In the genomic region with DNA sequence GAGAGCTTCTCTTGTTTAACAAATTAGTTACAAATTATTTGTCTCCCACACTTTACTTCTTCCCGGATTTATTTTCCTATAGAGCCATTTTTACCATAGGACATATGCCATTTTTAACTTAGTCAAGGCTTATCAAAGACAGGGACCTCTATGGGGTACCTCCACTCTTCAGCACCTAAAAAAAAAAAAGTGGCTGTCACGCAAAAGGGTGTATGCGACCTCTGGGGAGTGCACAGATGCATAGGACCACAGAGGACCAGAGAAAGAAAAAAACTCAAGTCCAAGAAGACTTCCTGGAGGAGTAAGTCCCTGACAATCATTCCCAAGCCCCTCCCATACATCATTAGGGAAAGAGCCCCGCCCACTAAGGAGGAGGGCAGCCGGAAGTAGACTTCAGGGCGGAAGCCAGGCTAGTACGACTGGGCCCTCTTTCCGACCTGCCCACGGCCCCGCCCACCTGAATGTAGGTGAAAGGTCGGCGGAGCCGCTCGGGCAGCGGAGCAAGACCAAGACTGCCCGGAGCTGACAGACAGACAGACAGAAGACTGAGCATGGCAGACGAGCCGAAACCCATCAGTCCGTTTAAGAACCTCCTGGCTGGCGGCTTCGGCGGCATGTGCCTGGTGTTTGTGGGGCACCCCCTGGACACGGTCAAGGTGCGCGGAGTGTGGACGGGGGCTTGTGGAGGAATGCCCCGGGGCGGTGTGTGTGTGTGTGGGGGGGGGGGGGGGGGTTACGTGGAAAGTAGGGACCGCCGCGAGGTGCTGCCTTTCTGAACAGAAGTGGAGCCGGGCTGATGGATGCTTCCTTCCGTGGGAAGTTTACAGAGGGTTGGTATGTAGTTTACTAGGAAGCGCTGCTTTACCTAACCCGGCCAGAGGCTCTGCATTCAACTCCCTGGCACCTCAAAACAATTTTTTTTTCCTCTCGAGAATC, we compare ENCODE assay signal across 7 mouse cellular contexts. TPM values are rescaled to one million over a fixed set of nuclear protein-coding genes. Genes with fewer than 3 reads are reported as not detected.
A peak's percentile ranks its signal among the peaks of the same experiment; 100 is the strongest.
DNase-seq lines count a peak whose midpoint lies in the region; ATAC-seq and TF ChIP-seq lines count a peak whose summit lies in the region.

A gene (plus strand): TSS at position 412 of the 936 bp plus-strand sequence.

- TF ChIP-seq CTCF in intestine, postnatal 0 days (IDR thresholded peaks at IDR 0.05; ENCODE audit: low read depth): no peak
- TF ChIP-seq CTCF in small intestine, adult 2 months (IDR thresholded peaks at IDR 0.05; ENCODE audit: extremely low read depth, insufficient read length, insufficient replicate concordance, low read depth, low read length): no peak

- H3K9ac ChIP-seq in intestine, postnatal 0 days (ENCODE audit: low read depth, low read length): peak within 1 kb of the TSS; percentile 73
- H3K9ac ChIP-seq in midbrain, embryonic 12.5 days (replicated peaks): peak within 1 kb of the TSS; percentile 69

- WGBS in intestine, postnatal 0 days: 3% methylated on average over 37 of the region's 37 CpGs
- WGBS in midbrain, embryonic 12.5 days: 3% methylated on average over 35 of the region's 37 CpGs
- 3% methylated on average over 37 of the region's 37 CpGs for WGBS in small intestine, adult 2 months

- no peak for TF ChIP-seq POLR2A in small intestine, adult 2 months (IDR thresholded peaks at IDR 0.05; ENCODE audit: low read depth, low read length)

- no peaks in the 10 kb centered on the region for H3K27me3 ChIP-seq in intestine, postnatal 0 days (replicated peaks; ENCODE audit: control insufficient read depth, insufficient read depth, low read length)
- H3K27me3 ChIP-seq in midbrain, embryonic 12.5 days: no peaks in the 10 kb centered on the region
- no peaks in the 10 kb centered on the region for H3K27me3 ChIP-seq in small intestine, adult 2 months (ENCODE audit: control insufficient read depth, insufficient read depth, low read length)

- H3K36me3 ChIP-seq in intestine, postnatal 0 days (ENCODE audit: control insufficient read depth, insufficient read depth): no peaks in the 10 kb centered on the region
- no peaks in the 10 kb centered on the region for H3K36me3 ChIP-seq in midbrain, embryonic 12.5 days
- no peaks in the 10 kb centered on the region for H3K36me3 ChIP-seq in small intestine, adult 2 months (ENCODE audit: control insufficient read depth, insufficient read depth, low read length)

- peak; percentile 93 for DNase-seq in adrenal gland, adult 2 months
- peak; percentile 80 for DNase-seq in embryo, embryonic 9.5 days (ENCODE audit: extremely low spot score)
- DNase-seq in gastrocnemius, postnatal 4 days (ENCODE audit: low spot score in 2 of 2): peak; percentile 54 to 71
- DNase-seq in left cerebral cortex, postnatal 4 days: peak; percentile 71

- no peaks in the 10 kb centered on the region for H3K9me3 ChIP-seq in intestine, postnatal 0 days (ENCODE audit: control insufficient read depth)
- no peaks in the 10 kb centered on the region for H3K9me3 ChIP-seq in midbrain, embryonic 12.5 days

- H3K4me1 ChIP-seq in intestine, postnatal 0 days (replicated peaks; ENCODE audit: control insufficient read depth, insufficient read depth, low read length): 0 out of 2 replicates have a peak, but pooled peaks cover 2% of the 10 kb centered on the region
- H3K4me1 ChIP-seq in midbrain, embryonic 12.5 days: peaks cover 11% of the 10 kb centered on the region
- H3K4me1 ChIP-seq in small intestine, adult 2 months (ENCODE audit: control insufficient read depth, insufficient read depth, insufficient read length, low read length): peaks cover 5% of the 10 kb centered on the region; the same call in 1 of the 2 replicates

- peak within 1 kb of the TSS; percentile 78 for H3K4me2 ChIP-seq in intestine, postnatal 0 days (replicated peaks; ENCODE audit: low read depth)
- peak within 1 kb of the TSS; percentile 82 for H3K4me2 ChIP-seq in midbrain, embryonic 12.5 days (replicated peaks)

- peak; percentile 90 for ATAC-seq in intestine, postnatal 0 days
- peak; percentile 89 for ATAC-seq in midbrain, embryonic 12.5 days (ENCODE audit: low FRiP score, low read depth)

- H3K27ac ChIP-seq in intestine, postnatal 0 days (ENCODE audit: low read depth, low read length): peak within 1 kb of the TSS; percentile 88
- no peak within 1 kb of the TSS for H3K27ac ChIP-seq in midbrain, embryonic 12.5 days (replicated peaks)
- peak within 1 kb of the TSS; percentile 51; the same call in 1 of the 2 replicates for H3K27ac ChIP-seq in small intestine, adult 2 months (ENCODE audit: insufficient read depth, low read depth, low read length)

- peak within 1 kb of the TSS; percentile 74 for H3K4me3 ChIP-seq in intestine, postnatal 0 days (ENCODE audit: low read depth, low read length)
- H3K4me3 ChIP-seq in midbrain, embryonic 12.5 days: peak within 1 kb of the TSS; percentile 64
- H3K4me3 ChIP-seq in small intestine, adult 2 months (ENCODE audit: low read depth, low read length): peak within 1 kb of the TSS; percentile 75

- intact Hi-C loops in left cerebral cortex, postnatal 4 days (cut with DNase I): no loop called here

RNA-seq across cellular contexts. Expression of the gene that starts here (rescaled TPM):
- 100 to 1,000 TPM; 123 to 170 TPM for total RNA-seq in adrenal gland, adult 2 months (2021)
- 38.0 and 46.7 TPM in 2 replicates for polyA plus RNA-seq in adrenal gland, adult 2 months (2012; rRNA removed)
- 10 to 100 TPM; 68.4 to 75.8 TPM for total RNA-seq in gastrocnemius, postnatal 4 days (2021)
- 159 TPM in 2 replicates for polyA plus RNA-seq in intestine, postnatal 0 days (2015; fragmentation: Nextera tagmentation; extraction: Ambion mirVana)
- 10 to 100 TPM; 17.9 to 18.9 TPM for total RNA-seq in left cerebral cortex, postnatal 4 days (2021)
- polyA plus RNA-seq in midbrain, embryonic 12.5 days (2016; fragmentation: Nextera tagmentation; extraction: Ambion mirVana): 36.6 and 38.6 TPM in 2 replicates
- polyA plus RNA-seq in small intestine, adult 2 months (2012; rRNA removed): 19.7 and 26.0 TPM in 2 replicates
